Mouse (Mus musculus) olfactory bulb, adult 2 months (tissue): ENCODE measurements around the gene Syn3.

ENCODE experiments used
- CTCF ChIP-seq: fragments of 200-500 bp; IDR thresholded peaks from 2 replicates; pipeline ENCODE4 v1.5.1; 2012; ENCODE audit warnings: low read depth, mild to moderate bottlenecking, low read length, moderate library complexity; ENCODE audit not compliant: insufficient read depth
- POLR2A ChIP-seq: fragments of 200-500 bp; IDR thresholded peaks from 2 replicates; pipeline ENCODE4 v1.6.1; 2012; ENCODE audit warnings: mild to moderate bottlenecking, low read depth, low read length, moderate library complexity; ENCODE audit not compliant: insufficient read depth

GRCm38 (mm10) chr10:86150076-86150475 is 348.6 kb downstream of the Syn3 start:
- TF ChIP-seq CTCF, result no peak
- no peak for TF ChIP-seq POLR2A
